Mouse (Mus musculus): ENCODE results near the gene Lemd2.
A peak's percentile ranks its signal among the peaks of the same experiment; 100 is the strongest.

Lemd2 gene

GRCm38 (mm10) chr17:27228216-27228915 is 24.1 kb upstream of the Lemd2 start:
- DNase-seq (ENCODE audit: low read depth, low spot score) = peak; percentile 82

- no peak for DNase-seq (ENCODE audit: low read depth, low spot score)
Measured at GRCm38 (mm10) chr17:27227258-27227657, 23.0 kb upstream of the Lemd2 start.

GRCm38 (mm10) chr17:27226701-27227100 is 22.4 kb upstream of the Lemd2 start:
- no peak for DNase-seq (ENCODE audit: low read depth, low spot score)

- DNase-seq (ENCODE audit: low read depth, low spot score) = no peak
Measured at GRCm38 (mm10) chr17:27225801-27226200, 21.5 kb upstream of the Lemd2 start.

GRCm38 (mm10) chr17:27223821-27224220 is 19.6 kb upstream of the Lemd2 start:
- DNase-seq (ENCODE audit: low read depth, low spot score) = no peak

GRCm38 (mm10) chr17:27221562-27221961 is 17.3 kb upstream of the Lemd2 start:
- no peak for DNase-seq (ENCODE audit: low read depth, low spot score)

- DNase-seq (ENCODE audit: low read depth, low spot score) = no peak
Measured at GRCm38 (mm10) chr17:27218916-27219315, 14.6 kb upstream of the Lemd2 start.

GRCm38 (mm10) chr17:27218364-27218763 is 14.1 kb upstream of the Lemd2 start:
- no peak for DNase-seq (ENCODE audit: low read depth, low spot score)

GRCm38 (mm10) chr17:27212768-27213525 is 8.7 kb upstream of the Lemd2 start:
- DNase-seq (ENCODE audit: low read depth, low spot score) = peak; percentile 75

GRCm38 (mm10) chr17:27212006-27212405 is 7.7 kb upstream of the Lemd2 start:
- peak; percentile 36 for DNase-seq (ENCODE audit: low read depth, low spot score)

GRCm38 (mm10) chr17:27207113-27207707 is 2.9 kb upstream of the Lemd2 start:
- no peak for DNase-seq (ENCODE audit: low read depth, low spot score)

- DNase-seq (ENCODE audit: low read depth, low spot score) = no peak
Measured at GRCm38 (mm10) chr17:27203358-27204074, 753 bp downstream of the Lemd2 start.

GRCm38 (mm10) chr17:27202919-27203357 is 1.3 kb downstream of the Lemd2 start:
- DNase-seq (ENCODE audit: low read depth, low spot score) = no peak

GRCm38 (mm10) chr17:27201981-27202380 is 2.3 kb downstream of the Lemd2 start:
- DNase-seq (ENCODE audit: low read depth, low spot score) = peak; percentile 81

- DNase-seq (ENCODE audit: low read depth, low spot score) = no peak
Measured at GRCm38 (mm10) chr17:27200801-27201200, 3.5 kb downstream of the Lemd2 start.

GRCm38 (mm10) chr17:27199864-27200263 is 4.4 kb downstream of the Lemd2 start:
- no peak for DNase-seq (ENCODE audit: low read depth, low spot score)

- no peak for DNase-seq (ENCODE audit: low read depth, low spot score)
Measured at GRCm38 (mm10) chr17:27199205-27199604, 5.1 kb downstream of the Lemd2 start.

GRCm38 (mm10) chr17:27196206-27196605 is 8.1 kb downstream of the Lemd2 start:
- DNase-seq (ENCODE audit: low read depth, low spot score) = no peak

GRCm38 (mm10) chr17:27194258-27195185 is 9.7 kb downstream of the Lemd2 start:
- no peak for DNase-seq (ENCODE audit: low read depth, low spot score)

GRCm38 (mm10) chr17:27191804-27192203 is 12.5 kb downstream of the Lemd2 start:
- DNase-seq (ENCODE audit: low read depth, low spot score) = no peak

GRCm38 (mm10) chr17:27191189-27191588 is 13.1 kb downstream of the Lemd2 start:
- DNase-seq (ENCODE audit: low read depth, low spot score) = no peak

Data from ES-CJ7 (cell line).